Mouse (Mus musculus) induced T-regulatory cell, adult 2 months (primary cell): ENCODE results near the gene Nectin4.
"Not testable (repeated sequence)": the region's sequence is repeated elsewhere in the genome, so short reads cannot be mapped to it uniquely, and the experiment has no call there.

Source experiments
- DNase-seq: peaks from one replicate; pipeline ENCODE4 v3.0.0-alpha.2; 2012; ENCODE audit warnings: low read depth

The Nectin4 gene

DNA sequence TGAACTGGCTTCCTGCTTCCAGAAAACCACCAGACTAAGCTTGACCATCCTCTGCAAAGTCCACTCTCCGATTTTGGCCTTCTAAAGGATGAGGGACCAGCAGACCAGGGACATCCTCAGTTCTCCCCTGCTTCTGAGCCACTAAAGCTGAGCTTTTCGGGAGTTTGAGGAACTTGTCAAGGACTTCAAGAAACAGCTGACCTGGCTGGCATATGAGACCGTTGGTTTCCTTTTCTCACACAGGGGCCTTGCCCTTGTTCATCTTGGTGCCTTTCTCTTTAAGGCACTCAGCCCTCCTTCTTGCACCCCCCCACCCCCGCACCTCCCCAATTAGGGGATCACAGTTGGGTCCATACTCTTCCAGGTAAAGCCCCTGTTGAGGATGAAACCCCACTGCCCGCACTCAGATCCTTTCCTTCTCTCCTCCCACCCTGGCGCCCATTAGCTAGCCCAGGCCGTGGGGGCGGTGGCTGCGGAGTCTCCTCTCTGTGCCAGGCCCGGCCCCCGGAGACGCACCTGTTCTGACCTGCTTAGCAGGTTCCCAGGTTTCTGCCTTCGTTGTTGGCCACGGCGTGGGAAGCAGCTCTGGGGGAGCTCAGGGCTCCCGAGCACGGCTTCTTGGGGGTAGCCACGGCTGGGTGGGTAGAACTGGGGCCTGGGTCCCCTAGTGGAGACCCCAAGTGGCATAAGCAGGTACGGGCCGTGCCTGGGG, at the start of gene Nectin4:
Nectin4 (plus strand) TSS at position 255 of the 712 bp plus-strand sequence.
- no peak for DNase-seq

GRCm38 (mm10) chr1:171320151-171320550, 49.7 kb upstream of the Nectin4 start:
- no peak for DNase-seq

DNA sequence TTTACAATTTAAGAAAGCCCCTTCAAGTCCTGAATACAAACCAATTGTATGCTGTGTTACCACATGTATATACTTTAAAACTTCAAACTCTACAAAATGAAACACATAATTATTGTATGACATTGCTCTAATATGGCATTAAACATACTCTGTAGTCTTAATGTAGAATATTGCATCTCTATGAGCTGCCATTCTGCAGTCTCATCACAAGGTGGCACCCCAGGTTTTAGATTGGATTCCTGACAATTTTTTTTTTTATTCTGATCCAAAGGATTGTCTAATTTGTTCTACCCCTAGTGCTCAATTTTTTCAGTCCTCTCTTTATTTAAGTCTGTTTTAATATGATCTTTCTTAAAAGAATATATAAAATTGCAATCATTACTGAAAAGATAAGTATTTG, 48.5 kb upstream of the Nectin4 start:
- DNase-seq: peak; percentile 74

DNA sequence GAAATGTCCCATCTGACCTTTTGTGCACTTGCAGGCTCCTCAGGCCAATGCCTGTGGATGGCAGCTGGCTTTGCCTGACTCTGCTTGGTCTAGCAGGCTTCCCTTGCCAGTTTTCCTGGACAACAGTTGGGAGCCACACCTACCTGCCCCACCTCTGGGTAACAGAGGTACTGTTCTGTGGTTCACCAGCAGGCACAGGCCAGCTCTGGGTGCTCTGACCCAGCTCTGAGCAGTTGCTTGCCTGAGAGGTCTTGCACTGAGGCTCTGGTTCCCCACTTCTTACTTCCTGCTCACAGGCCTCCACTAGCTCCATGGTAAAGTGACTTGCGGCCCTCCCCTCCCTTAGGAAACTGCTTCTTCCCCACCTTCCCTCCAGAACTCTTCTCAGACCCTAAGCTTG, 47.9 kb upstream of the Nectin4 start:
- peak; percentile 15 for DNase-seq

- DNase-seq: no peak
These were observed 44.3 kb upstream of the Nectin4 start for GRCm38 (mm10) chr1:171325571-171325970.

DNA sequence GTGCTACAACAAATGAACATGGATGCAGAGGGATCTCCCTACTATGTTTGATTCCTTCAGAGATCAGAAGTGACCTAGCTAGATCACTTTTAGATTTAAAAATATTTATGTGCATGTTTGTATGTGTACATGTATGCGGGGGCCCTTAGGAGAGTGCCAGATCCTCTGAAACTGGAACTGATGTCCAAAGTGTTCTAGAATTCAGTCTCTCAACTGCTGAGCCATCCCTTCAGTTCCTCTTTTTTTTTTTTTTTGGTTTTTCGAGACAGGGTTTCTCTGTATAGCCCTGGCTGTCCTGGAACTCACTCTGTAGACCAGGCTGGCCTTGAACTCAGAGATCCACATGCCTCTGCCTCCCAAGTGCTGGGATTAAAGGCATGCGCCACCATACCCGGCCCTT, 43.3 kb upstream of the Nectin4 start:
- DNase-seq: not testable (repeated sequence)

DNA sequence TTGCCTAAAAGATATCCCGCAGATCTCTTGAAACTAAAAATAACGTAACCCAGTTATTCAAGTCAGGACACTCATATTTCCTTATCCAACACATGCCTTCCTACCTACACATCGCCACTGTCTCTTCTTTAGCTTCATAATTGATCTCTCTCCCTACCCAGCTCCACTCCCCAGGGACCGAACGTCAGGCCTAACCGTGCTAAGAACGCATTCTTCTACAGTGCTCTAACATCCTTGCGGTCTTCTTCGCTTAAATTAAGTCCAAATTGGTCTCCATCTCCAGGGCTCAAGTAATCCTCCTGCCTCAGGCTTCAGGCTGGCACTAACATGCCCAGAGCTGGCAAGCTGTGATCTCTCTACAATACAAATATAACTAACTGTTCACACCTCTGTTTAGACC, 41.7 kb upstream of the Nectin4 start:
- DNase-seq: no peak

DNA sequence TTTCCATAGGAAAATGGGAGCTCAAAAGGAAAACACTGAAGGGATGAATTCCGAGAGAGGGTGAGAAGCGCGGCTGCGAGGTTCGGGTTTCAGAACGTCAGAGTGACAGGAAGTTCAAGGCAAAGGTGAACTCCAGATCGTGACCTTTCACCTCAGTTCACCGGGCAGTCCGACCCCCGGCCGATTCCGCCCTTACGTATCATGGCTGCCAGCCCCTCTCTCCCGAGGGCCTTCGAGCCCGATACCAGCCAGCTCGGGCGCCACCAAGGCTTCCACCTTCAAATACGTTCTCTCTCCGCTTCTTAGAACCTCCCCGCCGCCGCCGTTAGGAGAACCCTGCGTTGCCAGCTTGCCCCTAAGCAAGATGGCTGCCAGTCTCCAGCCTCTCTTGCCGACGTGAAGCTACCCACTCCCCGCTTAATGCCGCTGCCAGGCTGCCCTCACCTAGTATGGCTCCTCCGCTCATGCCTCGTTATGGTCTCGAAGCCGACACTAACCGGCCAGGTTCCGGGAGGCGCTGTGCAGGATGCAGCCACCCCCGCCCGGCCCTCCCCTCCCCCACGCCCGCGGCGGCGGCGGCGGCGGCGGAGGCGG, 41.0 kb upstream of the Nectin4 start, which contains the start of gene Dedd:
Dedd (plus strand) TSS at position 307 of the 594 bp plus-strand sequence.
- peak; percentile 95 for DNase-seq

DNA sequence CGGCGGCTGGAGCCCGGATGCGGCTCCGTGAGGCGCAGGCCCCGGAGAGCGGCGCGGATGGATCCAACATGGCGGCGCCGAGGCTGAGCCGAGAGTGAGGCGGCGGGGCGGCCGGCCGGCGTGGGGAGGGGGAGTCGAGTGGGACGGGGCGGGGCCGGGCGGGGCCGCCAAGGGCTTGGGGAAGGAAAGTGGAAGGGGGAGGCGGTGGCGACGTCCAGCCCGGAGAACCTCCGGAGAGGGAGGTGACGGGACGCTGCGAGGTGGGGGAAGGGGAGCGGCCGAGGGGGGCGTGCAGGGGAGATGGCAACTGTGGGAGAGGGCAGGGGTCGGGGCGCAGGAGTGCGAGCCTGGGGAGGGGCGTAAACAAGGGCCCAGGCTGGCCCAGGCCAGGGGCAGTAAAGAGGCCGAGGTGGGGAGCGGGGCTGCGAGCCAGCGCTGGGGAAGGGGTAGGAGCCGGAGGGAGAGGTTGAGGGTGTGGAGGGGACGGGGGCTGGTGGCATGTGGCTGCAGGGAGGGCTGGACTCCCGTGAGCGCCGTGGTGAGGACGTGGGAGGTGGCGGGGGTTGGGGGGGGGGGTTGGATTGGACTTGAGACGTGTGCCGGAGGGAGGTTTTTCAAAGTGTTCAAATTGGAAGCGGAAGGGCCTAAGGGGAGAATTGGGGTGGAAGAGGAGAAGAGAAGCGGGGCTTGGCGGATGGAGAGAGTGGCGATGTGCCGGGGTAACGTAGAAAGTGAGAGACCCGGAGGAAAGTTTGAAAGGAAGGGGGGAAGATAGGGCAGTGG, 40.3 kb upstream of the Nectin4 start:
- DNase-seq: no peak

GRCm38 (mm10) chr1:171330216-171330560, 39.7 kb upstream of the Nectin4 start:
- peak; percentile 58 for DNase-seq

DNA sequence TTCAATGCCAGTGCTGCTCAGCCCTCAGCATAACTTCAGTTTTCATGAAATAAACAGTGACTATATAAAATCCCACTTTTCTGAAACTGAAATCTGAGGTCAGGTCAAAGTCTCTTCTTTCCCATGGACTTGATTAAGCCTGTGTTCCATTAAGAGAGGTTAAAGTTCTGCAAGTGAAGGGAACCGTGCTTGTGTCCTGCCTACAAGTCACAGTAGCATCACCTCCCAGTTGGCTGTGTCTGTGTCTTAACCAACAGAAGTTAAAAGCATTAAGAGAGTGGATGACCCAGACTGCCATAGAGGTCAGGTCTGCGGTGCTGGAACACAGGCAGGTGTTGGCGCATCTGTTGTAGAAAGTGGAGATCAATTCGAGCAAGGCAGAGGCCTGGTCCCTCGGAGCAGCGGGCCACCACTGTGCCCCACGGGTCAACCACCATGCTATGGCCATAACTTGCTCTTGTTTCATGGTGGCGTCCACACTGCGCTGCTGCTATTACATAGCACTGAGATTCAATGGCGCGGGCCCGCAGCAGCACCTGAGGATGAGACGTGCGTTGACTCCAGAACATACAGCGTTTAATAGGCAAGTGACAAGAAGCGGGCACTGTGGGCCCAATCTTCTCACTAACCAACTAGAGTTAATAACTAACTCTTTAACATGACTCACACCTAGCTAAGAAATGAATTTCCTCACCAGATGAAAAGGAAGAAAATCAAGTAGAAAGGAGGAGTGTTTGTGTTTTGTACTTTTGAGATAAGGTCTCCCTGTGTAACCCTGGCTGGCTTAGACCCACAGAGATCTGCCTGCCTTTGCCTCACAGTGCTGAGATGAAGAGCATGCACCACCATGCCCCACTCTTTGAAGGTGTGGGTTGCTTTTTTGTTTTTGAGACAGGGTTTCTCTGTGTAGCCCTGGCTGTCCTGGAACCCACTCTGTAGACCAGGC, 27.4 kb upstream of the Nectin4 start:
- DNase-seq: no peak

DNA sequence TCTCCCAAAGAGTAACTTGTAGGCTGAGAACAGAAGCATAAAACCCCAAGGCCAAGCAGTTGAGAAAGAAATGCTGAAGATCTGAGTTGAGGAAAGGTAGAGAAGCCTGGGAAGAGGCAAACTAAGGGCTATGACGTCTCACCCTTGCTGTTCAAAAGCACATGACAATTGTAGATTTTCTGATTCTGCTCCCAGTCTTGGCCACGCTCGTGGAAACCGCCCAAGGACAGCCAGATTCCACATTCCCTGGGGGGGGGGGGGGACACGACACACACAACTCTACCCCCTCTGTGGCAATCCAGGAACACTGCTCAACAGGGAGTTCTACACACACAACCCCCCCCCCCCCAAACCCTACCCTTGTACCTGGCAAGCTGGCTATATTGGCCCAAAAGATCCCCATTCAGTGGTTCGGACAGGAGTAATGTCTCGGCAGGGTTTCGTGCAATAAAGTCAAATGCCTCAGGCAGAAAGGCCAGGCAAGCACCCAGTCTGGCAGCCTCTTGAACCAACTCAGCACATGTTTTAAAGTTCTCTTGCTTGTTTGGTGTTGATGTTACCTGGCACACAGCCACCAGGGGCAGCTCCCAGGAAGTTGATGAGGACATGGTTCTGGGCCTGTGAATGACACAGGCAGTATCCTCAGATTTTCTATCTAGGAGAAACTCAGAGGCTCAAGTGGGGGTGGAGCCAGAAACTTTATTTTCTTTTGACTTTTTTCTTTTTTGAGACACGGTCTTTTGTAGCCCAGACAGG, 25.8 kb upstream of the Nectin4 start:
- peak; percentile 46 for DNase-seq

DNA sequence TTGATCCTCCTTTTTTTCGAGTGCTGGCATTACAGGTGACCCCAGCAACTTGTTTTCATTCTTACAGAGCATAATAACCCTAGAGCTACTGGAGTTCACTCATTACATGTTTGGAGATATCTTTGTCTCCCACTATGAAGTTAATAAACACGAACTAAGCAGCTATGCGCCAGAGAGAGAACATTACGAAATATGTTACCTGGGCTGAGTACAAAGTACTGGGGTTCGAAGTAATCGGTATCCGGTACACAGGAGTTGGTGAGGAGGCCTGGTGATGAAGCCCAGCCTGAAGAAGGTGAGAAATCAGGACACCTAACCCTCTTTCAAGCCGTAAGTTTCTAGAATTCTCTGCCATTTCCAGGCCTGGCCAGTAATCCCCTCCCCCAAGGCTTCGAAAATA, 25.2 kb upstream of the Nectin4 start:
- no peak for DNase-seq

DNA sequence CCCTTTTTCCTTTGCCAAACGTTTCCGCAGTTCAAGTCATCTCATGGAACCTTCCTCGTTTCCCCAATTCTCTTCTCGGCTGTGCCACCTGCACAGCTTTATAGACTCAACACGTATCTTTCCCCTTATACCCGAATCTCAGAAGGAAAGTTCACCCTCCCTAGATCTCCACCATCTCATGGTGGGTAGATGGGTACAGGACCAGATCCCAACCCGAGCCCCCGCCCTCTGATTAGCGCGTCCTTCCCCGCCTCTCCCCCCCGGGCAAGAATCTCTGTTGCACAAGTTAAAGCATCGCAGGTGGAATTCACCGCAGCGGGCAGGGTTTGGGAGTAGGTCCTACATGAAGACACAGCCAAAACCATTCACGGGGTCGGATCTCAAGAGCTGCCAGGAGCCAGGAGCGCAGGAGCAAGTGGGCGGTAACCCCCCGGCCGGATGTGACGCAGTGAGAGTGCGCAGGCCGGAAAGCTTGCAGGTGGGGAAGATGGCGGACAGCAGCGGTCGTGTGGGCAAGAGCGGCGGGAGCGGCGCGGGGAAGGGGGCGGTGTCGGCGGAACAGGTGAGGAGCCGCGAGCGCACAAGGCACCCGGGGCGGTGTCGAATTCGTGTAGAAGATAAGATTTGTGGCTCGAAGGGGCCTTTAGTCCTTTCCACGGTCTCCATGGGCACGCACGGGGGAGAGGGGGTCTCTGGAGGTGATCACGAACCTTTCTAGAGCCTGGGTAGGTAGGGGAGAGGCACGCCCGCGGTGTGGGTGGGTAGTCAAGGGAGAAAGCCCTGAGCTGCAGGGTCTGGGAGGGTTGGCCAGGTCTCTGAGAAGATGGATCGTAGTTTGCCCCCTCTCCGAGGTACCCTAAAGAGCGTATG, 24.4 kb upstream of the Nectin4 start, which contains the start of the genes Nit1 and Pfdn2:
Nit1 (minus strand) TSS at position 422 of the 870 bp plus-strand sequence.
Pfdn2 (plus strand) TSS at position 446 of the 870 bp plus-strand sequence.
- DNase-seq: peak; percentile 95

GRCm38 (mm10) chr1:171346095-171346450, 23.8 kb upstream of the Nectin4 start:
- peak; percentile 58 for DNase-seq

GRCm38 (mm10) chr1:171348665-171349064, 21.2 kb upstream of the Nectin4 start:
- DNase-seq: no peak

GRCm38 (mm10) chr1:171349210-171349609, 20.7 kb upstream of the Nectin4 start:
- no peak for DNase-seq

DNA sequence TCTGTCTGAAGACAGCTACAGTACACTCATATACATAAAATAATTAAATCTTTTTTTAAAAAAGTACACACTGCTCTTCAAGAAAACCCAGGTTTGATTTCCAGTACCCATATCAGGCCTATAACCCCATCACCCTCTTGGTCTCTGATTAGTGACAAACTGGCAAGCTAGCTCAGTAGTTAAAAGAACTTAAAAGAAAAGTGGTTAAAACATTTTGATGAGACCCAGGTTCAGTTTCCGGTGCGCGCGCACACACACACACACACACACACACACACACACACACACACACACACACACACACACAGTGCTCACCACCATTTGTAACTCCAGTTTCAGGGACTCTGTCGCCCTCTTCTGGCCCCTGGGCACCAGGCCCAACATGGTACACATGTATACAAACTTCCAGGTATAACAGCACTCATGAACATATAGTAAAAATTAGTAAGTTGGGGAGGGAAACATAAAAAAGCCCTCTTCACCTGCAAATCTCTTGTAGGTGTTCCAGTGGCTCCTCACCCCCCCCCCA, 14.0 kb upstream of the Nectin4 start:
- DNase-seq: peak; percentile 88

DNA sequence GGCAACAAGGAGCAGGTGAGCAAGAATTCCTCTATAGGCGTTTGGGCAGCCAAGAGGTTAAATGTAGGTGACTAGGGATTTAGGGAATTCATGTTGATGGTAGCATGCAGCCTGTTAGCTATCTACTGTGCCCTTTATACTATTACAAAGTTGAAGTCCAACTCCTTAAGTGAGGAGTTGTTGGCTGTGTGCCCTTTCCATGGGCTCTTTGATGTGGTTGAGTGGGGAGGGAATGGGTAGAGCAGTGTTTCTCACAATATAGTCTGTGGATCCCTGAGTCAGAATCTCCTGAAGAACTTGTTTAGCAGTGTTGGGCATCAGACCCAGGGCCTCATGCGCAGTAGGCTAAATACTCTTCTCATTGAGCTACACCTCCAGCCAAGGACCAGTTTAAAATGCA, 13.1 kb upstream of the Nectin4 start:
- DNase-seq: no peak

DNA sequence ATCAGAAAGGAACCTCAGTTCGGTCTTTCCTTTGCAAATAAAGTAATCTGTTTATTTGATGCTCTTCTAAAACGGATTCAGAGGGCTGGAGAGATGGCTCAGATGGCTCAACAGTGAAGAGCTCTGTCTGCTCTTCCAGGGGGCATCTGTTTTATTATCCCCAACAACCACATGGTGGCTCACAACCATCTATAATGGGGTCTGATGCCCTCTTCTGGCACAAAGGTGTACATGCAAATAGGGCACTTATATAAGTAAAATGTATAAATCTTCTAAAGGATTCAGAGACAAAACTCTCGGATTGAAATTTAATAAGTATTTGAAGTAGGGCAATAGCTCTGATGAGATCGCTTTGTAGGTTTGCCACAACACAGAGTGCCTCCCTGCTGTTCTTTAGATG, 11.5 kb upstream of the Nectin4 start:
- DNase-seq: peak; percentile 83
